Mouse (Mus musculus): Measurements from ENCODE around the gene Slc22a5.

The Slc22a5 gene

DNA sequence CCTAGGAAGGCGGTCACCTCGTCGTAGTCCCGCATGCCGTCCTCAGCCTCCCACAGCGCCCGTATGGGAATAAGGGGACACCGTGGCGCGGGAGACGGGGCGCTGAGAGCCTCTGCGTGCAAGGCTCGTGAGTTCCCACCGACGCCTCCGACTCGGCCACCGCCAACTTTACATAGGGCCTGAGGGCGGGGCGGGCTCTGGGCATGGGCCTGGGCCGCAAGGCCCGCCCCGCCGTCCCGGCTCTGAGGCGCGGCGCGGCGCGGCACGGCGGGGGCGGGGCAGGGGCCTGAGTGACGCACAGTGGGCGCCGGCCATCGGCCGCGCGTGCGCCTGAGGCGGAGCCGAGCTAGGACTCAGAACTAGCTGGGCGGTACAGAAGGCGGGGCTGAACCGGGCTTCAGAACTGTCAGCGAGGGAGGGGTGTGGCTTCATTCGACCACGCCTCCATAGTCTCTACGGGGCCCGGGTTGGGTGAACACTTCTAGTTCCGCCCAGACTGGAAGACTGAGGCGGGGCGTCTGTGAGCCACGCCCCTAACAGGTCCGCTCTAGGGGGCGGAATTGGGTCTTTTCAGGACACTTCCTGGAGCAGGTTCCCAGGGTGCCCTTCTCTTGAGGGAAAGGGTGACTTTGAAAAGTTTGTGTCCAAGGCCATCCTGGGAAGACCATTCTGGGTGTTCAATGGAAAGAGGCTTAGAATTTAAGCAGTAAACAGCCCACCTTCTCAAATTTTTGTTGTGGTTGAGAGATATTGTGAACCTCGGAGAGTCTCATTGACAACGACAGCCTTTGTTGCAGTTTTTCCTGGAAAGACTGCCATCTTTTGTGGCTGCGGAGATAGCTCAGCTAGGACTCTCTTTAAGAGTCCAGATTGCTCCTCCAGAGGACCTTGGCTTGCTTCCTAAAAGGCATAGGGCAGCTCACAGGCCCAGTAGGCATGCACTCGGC is at the start of gene Slc22a5:
Gene Slc22a5 (minus strand): TSS at position 156 of the 947 bp plus-strand sequence.
- DNase-seq, result peak; percentile 100

DNA sequence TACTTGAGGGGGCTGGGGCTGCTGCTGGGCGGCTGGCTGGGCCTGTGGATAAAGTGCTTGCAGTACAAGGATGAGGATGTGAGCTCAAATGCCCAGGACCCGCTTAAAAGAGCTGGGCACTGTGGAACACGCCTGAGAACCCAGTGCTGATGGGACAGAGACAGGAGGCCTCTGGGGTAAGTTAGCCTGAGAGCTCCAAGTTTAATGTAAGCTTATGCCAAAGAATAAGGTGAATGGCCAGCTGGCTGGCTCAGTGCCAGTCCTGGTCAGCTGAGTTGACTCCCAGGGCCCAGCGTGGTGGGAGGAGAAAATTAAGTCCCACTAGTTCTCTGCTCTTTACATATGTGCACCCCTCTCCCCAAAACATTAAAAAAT is 40.5 kb upstream of the Slc22a5 start:
- DNase-seq, result peak; percentile 58

DNA sequence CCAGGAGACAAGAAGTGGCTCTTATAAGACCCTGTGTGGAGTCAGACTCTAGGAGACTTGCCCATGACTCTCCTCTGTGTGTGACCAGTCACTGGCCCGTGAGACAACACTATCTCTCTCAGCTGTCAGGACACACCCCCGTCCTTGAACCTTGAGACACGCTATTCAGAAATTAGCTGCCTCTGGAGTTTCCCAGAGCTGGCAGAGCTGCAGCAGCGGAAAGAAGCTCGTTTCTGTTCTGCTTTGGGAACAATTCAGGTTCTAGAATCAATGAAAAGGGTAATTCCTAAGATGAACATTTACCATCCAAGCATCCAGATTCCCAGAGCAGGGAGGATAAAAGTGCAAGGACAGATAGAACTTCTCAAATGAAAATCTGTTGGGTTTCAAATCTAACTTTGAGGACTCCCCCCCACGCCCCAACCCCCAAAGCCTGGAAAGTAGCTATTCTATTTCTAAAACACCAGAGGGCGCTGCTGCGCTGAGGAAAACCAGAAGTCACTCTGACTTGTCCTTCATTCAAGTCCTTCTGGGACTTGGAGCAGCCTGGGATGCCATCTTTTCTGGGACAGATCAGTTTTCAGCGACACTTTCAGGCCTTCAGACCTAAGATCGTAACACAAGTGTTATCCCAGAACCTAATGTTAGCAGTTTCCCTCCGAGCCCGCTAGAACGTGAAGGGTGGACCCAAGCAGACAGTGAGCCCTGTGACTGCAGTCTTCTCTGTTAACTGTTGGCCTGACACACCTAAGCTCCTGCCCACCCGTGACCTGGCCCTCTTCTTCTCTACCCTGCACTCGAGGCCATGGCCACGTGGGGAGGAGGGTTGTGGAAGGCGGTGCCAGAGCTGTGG is 39.9 kb upstream of the Slc22a5 start:
- peak; percentile 70 for DNase-seq

DNA sequence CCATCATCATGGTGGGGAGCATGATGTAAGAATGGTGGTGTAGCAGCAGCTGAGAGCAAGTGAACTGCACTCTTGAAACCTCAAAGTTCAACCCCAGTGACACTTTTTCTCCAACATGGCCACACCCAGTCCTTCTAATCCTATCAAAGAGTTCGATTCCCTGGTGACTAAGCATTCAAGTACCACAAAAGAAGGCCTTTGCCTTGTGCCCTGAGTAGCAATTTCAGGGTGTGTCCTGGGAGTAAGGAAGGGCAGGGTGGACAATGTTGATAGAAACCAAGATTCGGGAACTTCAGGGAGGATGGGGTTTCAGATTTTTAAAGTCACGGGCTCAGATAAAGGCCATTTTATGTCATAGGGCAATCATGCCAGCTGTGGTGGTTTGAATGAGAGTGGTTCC is 38.3 kb upstream of the Slc22a5 start:
- no peak for DNase-seq

DNA sequence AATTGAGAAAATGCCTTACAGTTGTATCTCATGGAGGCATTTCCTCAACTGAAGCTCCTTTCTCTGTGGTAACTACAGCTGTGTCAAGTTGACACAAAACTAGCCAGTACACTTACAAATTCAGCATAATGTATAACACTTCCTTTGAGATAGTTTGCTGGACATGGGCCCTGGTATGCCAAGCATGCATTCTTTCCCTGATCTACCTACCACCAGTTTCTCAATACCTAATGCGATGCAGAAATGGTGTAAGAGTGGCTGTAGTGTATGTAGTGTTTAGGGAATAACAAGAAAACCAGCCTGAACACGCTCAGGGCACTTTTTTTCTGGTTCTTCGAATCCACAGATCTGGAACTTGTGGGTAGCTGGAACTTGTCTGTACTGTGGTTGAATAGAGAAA is 37.1 kb upstream of the Slc22a5 start:
- DNase-seq, result no peak

DNA sequence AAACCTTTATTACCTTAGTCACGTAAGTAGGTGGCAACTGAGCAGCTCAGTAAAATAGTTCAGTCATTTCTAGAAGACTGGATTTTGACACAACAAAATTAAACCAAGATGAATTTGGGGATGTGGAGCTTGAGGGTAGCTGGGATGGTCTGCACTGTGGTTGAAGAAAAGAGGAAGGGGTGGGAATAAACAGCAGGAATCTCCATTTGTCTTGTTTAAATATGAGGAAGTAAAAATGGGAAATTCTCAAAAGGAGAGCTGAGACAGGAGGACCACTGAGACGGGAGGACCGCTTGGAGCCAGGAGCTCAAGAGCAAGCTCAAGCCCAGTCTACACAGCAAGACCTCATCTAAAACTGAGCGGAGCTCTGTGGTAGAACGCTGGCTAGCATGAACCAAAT is 34.8 kb upstream of the Slc22a5 start:
- no peak for DNase-seq

DNA sequence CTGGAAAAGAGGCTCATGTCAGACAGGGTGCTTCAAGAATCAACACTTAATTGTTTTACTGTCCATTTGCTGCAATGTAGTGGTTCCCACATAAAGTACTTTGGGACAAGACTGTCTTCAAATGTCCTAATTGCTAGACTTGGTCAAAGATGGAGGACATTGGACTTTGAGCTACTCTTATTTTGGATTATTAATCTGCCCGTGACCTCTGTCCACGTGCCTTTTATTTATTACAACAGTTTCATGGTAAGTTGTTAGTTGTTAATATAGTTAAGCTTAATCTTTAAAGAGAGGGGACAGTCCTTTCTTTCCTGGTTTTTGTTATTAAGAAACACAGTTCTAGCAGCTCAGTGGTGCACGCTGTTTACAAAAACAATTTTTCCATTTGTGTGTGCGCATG is 27.4 kb upstream of the Slc22a5 start:
- no peak for DNase-seq

DNA sequence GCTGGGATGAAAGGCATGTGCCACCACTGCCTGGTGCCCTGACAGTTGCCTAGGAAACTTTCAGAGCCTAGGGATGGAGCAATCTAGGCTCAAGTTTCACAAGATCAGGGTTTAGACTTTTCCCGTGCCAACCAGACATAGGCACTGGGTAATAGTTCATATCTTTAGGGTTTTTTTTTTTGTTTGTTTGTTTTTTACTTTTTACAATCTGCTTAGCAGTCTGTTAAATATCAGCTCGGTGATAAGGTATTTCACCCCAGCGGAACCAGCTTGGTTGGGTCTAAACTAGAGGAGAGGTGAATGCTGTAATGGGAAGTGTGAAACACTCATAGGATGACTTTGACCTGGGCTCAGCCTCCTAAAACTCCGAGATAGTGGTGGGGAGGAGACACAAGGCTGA is 19.6 kb upstream of the Slc22a5 start:
- DNase-seq, result no peak

DNA sequence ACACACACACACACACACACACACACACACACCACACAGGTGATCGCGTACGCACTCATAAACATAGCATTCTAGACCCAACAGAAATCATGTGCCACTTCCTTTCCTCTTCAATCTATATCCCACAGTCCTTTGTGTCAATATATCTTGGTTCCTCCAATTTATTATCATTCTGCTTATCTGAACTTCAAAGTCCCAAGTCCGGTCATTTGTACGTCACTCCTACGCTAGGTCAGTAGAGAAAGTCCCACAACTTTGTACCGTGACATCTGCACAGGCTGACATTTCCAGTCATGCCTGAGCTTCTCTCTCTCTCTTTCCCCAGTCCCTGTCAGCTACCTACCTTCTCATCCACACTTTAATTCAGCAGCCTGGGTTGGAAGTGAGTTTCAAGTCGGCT is 17.2 kb upstream of the Slc22a5 start:
- DNase-seq, result no peak

DNA sequence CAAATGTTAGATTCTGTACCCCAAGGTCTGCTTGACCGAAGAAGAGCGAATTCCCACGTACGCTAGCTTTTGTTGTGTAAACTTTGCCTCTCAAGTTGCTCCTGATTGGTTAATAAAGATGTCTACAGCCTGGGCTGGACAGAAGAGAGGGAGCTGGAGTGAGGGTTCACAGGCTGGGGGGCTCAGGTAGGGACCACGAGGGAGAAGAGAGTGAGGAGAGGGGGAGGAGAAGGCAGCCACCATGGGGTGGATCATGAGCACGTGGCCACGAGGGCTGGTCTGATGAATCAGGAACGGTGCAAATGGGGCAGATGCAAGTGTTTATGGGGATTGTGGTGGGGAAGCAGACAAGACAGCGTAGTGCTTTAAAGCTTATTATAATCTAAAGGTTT is 13.1 kb upstream of the Slc22a5 start:
- DNase-seq, result no peak

DNA sequence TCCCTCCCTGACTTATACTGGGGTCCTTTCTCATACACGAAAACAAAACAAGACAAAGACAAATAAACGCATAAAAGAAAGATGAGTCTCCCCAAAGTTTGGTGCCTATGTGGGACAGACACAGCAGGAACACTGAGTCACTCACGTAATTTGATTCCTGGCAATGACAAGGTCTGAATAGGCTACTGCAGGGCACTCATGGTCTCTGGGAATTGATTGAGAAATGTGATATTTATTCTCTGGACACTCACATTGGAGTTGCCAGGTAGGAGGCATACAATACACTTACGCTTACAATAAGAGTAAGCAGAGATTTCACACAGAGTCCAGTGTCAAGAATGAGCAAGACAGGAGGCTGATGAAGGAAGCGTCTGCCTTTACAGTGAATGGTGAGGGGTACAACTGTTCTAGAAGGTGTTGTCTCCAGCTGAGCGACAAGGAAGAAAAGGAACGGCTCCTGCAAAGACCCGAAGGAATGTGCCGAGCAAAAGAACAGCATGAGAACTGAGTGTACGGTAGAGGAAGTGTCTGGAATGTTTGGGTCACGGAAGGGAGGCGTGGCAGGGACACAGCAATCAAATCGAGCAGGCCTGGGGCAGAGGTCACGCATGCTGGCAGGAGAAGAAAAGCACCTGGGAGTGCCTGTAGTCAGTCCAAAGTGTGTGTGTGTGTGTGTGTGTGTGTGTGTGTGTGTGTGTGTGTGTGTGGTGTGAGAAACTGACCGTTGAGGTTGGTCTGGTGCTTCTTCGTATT is 12.5 kb upstream of the Slc22a5 start:
- peak; percentile 89 for DNase-seq

DNA sequence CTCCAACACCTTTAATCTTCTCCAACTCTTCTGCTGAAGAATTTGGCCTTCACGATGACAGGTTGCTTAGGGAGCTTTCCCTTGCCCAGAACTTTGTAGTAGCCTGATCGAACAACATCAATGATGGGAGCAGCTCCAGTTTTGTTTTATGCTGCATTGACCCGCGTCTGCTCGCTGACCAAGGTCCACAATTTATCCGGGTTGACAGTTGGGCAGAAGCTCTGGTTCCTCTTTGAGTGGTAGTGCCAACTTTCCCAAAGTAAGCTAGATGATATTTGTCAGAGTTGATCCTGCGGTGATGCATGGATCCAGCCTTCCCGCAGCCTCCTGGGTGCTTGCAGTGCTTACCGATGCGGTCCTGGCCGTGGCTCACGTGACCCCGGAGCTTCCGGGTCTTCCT is 11.3 kb upstream of the Slc22a5 start:
- DNase-seq, result no peak

DNA sequence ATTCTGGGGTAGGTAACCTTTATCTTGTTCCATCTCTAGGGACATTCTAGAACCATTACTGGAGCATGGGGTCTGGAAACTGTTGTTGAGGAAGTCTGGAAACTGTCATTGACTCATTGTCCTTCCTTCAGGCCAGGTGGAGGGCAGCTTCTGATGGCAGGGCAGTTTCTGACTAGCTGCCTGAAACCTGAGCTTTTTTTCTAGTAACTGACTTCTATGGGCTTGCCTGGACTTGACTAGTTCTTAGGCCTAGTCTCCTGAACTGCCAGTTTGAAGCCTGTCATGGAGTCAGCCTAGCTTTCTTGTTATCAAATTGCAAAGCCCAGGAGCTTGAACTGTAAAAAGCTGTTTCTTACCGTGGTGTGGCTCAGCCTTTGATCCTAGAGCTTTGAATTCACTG is 9.5 kb upstream of the Slc22a5 start:
- no peak for DNase-seq

DNA sequence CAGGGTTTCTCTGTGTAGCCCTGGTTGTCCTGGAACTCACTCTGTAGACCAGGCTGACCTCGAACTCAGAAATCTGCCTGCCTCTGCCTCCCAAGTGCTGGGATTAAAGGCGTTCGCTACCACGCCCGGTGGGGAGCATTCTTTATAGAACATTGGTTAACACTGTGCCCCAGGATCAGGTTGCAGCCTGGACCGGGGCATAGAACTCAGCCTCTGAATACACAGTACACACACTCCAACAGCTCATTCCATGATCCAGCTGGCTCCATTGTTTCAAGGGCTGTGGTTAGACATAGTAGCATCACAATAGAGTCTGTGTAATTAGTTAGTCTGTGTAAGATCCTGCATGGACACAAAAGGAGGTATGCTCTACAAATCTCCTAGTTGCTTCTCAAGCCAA is 8.5 kb upstream of the Slc22a5 start:
- no peak for DNase-seq

DNA sequence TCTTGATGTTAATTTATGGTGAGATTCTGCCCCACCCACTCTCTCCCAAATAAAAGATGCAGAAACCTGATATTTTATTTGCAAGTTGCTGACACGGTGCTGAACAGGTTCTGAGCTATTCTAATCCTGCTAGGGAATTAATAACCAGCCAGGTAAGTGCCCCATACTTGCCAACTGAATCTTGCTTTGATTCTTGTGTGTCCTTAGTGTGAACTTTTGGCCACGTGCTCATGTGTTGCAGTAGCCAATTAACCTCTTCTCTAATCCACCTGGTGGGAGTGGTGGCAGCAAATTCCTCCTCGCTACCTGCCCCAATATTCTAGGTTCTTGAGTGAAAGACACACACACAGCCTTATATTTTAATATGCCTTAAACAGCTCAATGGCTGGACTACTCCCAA is 7.5 kb upstream of the Slc22a5 start:
- peak; percentile 25 for DNase-seq

DNA sequence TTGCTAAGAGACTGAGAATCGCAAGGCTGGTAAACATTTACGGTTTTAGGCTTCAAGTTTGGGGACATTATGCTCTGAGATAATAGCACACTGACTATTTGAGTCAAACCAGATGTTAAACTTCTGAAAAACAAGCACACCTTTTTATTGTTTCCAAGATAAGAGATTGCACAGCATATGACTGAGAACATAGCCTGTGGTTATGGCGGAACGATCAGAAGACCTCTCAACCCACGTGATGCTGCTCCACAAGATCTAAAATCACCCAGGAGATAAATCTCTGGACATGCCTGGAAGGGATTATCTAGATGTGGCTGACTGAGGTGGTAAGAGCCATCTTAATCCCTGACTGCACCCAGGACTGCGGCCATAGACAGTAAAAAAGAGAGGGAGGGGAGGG is 5.5 kb upstream of the Slc22a5 start:
- DNase-seq, result no peak

DNA sequence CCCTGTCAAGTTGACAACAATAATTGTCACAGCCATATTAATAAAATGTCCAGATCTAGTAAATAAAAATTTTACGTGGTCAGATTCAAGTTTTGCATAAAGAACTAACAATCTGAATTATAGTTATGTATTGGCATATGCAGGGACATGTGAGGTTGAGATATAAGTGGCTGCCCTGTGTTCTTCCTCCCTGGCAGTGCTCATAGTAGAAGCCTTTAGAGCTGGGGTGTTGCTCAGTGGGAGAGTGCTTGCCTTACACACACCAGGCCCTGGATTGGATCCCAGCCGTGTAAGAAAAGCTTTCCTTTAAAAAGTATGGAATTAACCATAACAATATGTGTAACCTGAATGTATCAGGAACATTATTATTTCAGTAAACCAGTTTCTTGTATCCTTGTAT is 2.0 kb upstream of the Slc22a5 start:
- no peak for DNase-seq

DNA sequence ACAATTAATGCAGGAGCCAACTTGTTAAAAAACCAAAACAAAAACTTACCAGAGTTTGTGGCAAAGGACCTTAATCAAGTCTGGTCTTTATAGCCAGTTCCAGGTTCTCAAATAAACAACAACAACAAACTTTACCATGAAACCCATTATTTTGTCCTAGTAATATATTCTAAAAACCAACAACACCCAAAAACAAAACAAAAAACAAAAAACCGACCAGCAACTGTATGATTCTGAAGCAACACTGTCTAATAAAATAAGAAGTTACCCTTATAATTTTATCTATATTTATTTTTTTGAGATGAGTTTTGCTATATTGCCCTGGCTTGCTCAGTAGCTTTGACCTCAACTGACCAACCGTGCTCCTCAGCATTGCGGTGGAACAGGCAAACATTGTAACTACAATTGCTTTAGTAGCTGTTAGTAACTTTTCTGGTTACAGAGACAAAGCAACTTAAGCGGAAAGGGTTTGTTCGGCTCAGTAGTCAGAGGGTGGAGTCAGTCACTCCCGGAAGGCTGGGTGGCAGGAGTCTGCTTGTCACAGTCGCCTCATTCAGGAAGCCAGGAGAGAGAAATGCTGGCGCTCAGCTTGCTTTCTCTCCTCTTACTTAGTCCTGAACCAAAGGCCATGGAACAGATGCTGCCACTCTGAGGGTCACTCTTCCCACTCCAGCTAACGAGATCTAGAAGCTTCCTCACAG is 1.4 kb upstream of the Slc22a5 start:
- DNase-seq, result peak; percentile 47

DNA sequence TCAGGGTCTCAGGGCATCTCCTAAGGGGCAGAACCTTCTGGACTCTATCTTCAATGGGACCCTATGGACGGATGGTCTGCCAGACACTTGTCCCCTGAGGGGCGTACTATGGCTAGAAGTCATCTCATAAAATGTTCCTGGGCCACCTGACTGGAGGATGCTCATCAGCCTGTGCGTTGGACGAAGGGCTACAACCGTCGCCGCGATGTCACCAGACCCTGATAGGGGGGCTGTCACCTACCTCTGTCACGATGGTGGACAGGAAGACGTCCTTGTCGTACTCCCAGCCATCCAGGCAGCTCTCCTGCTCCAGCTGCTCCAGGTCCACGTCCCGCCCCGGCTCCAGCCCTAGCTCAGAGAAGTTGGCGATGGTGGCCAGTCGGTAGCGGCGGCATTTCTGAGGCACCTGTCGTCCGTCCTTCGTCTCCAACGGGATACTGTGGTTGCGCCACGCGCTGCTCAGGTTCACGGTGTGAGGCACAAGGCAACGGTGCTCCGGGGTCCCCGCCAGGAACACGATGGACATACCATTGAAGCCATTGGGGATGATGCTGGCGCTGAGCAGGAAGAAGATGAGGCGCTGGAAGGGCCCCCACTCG is 455 bp downstream of the Slc22a5 start:
- DNase-seq, result no peak

DNA sequence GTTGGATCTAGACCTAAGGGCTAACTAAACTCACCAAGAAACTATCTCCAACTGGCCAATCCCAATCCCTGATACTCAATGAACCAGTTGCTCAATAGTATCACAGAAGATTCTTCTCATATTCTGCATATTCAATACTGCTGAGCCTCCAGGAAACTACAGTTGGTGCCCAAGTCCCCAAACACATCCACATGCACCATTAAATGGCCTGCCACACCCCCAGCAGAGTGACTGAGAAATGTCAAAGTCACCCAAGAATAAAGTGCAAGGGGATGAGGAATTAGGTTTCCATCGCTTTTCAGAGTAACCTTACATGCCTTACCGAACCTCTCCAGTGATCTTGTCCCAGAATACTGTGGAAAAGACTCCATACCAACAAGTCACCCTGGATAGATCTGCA is 1.2 kb downstream of the Slc22a5 start:
- no peak for DNase-seq

DNA sequence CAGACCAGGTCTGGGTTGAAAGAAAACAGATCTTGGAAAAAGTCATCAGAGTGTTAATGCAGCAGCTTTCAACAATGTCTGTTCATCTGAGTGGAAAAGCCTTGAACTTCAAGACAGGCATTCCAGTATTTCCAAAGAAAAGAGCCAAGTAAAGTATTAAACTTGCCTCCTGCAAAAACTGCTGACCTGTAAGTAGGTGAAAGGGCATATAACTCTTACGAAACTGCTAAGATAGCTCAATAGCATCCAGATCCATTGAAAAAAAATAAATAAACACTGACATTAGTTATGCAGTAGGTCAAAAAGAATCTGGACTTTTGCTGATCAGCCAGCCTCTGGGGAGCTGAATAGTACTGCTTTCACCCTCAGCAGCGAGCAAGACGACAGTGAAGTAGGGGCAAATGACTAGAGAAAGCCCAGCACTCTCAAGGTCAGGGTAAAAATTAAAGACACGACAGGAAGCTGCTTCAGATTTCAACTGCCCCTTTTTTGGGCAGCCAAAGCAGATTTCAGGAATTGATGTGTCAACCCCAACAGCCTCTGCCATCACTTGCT is 2.3 kb downstream of the Slc22a5 start:
- DNase-seq, result peak; percentile 42

DNA sequence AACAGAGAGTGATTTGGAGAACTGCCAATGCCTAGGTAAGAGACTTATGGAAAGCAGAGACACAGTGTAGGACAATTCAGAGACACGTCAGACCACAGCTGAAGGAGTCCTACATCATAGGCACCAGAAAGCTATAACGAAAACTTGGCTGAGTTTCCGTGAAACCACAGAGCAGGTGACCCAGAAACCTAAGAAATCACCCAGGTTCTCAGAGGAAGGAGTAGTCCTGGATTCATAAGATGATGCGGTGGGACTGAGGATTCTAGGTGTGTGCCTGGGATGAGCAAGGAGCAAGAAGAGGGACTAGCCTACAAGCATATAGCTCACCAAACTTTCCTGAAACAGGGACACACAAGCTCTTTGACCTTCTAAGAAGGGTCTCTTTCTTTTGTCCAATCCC is 3.2 kb downstream of the Slc22a5 start:
- DNase-seq, result no peak

All from kidney, postnatal 10 days (tissue).